Mouse (Mus musculus) embryonic facial prominence, embryonic 10.5 days (tissue): ENCODE measurements around the gene Hist1h2ae. TPM values are rescaled to one million over a fixed set of nuclear protein-coding genes. Genes with fewer than 3 reads are reported as not detected.
A peak's percentile ranks its signal among the peaks of the same experiment; 100 is the strongest.

ENCODE experiments used
- DNase-seq: peaks from one replicate; pipeline ENCODE4 v3.0.0-alpha.2; 2017; ENCODE audit warnings: low spot score
- H3K27ac ChIP-seq: fragments of 300-500 bp; sonication (generic); replicated peaks from 2 replicates; pipeline ENCODE4 v1.5.1; 2016; ENCODE audit warnings: mild to moderate bottlenecking
- H3K27me3 ChIP-seq: fragments of 300-500 bp; sonication (generic); replicated peaks from 2 replicates; pipeline ENCODE4 v1.6.1; 2016; ENCODE audit warnings: low read depth, mild to moderate bottlenecking; ENCODE audit not compliant: poor library complexity, severe bottlenecking
- H3K36me3 ChIP-seq: fragments of 300-500 bp; sonication (generic); replicated peaks from 2 replicates; pipeline ENCODE4 v1.6.1; 2016; ENCODE audit warnings: mild to moderate bottlenecking, moderate library complexity
- H3K4me1 ChIP-seq: fragments of 300-500 bp; sonication (generic); 2 replicates; pipeline ENCODE4 v1.6.1; 2016
- H3K4me3 ChIP-seq: fragments of 300-500 bp; sonication (generic); 2 replicates; pipeline ENCODE4 v1.5.1; 2016; ENCODE audit warnings: mild to moderate bottlenecking, moderate library complexity
- H3K9me3 ChIP-seq: fragments of 300-500 bp; sonication (generic); 2 replicates; pipeline ENCODE4 v1.6.1; 2016; ENCODE audit warnings: mild to moderate bottlenecking
- WGBS: fragments of 180-500 bp; shearing (Covaris S2); methylation state at CpG from one replicate; pipeline ENCODE4 v1.1.7; 2016; 5-methylcytosine and 5-hydroxymethylcytosine counted together
- polyA plus RNA-seq: library from polyadenylated mRNA; unstranded; fragments of >200 nt; fragmentation: Nextera tagmentation; extraction: Ambion mirVana; gene quantifications from 2 replicates; pipeline ENCODE4 v1.2.1, GENCODE M21; 2016

The Hist1h2ae gene
- polyA plus RNA-seq: 96.8 and 97.7 TPM in 2 replicates

GRCm38 (mm10) chr13:23571022-23571503 is at the start of gene Hist1h2ae, which contains the start of gene Hist1h2bg:
Gene Hist1h2ae (minus strand): TSS chr13:23571220.
Gene Hist1h2bg (plus strand): TSS chr13:23571396.
- no peaks in the 10 kb centered on the region for H3K9me3 ChIP-seq
- H3K4me1 ChIP-seq: peaks cover 13% of the 10 kb centered on the region
- peak within 1 kb of the TSS; percentile 61 for H3K4me3 ChIP-seq
- WGBS: under 1% methylated on average over 18 of the region's 18 CpGs
- H3K27ac ChIP-seq: peak within 1 kb of the TSS; percentile 98
- H3K36me3 ChIP-seq: no peaks in the 10 kb centered on the region
- H3K27me3 ChIP-seq: no peaks in the 10 kb centered on the region
- DNase-seq: peak; percentile 79

- peak overlapping the region; percentile 97 for H3K27ac ChIP-seq
- H3K36me3 ChIP-seq: no peaks in the 10 kb centered on the region
- H3K4me3 ChIP-seq: peak overlapping the region; percentile 76
- no peaks in the 10 kb centered on the region for H3K9me3 ChIP-seq
- DNase-seq: no peak
- WGBS: 65% methylated on average over 12 of the region's 12 CpGs
- peaks cover 18% of the 10 kb centered on the region for H3K4me1 ChIP-seq
- H3K27me3 ChIP-seq: no peaks in the 10 kb centered on the region
These were observed 49.2 kb upstream of the Hist1h2ae start for GRCm38 (mm10) chr13:23620056-23620732.

GRCm38 (mm10) chr13:23611638-23612037 is 40.6 kb upstream of the Hist1h2ae start:
- H3K4me3 ChIP-seq: no peak overlapping the region
- H3K36me3 ChIP-seq: no peaks in the 10 kb centered on the region
- no peak overlapping the region for H3K27ac ChIP-seq
- 94% methylated on average over 3 of the region's 3 CpGs for WGBS
- H3K9me3 ChIP-seq: no peaks in the 10 kb centered on the region
- no peaks in the 10 kb centered on the region for H3K4me1 ChIP-seq
- no peak for DNase-seq
- no peaks in the 10 kb centered on the region for H3K27me3 ChIP-seq

GRCm38 (mm10) chr13:23610393-23610792 is 39.4 kb upstream of the Hist1h2ae start:
- DNase-seq: no peak
- H3K4me3 ChIP-seq: no peak overlapping the region
- H3K27me3 ChIP-seq: no peaks in the 10 kb centered on the region
- no peaks in the 10 kb centered on the region for H3K36me3 ChIP-seq
- H3K9me3 ChIP-seq: no peaks in the 10 kb centered on the region
- H3K27ac ChIP-seq: no peak overlapping the region
- H3K4me1 ChIP-seq: no peaks in the 10 kb centered on the region
- 70% methylated on average over 2 of the region's 2 CpGs for WGBS

GRCm38 (mm10) chr13:23609844-23610243 is 38.8 kb upstream of the Hist1h2ae start:
- H3K9me3 ChIP-seq: no peaks in the 10 kb centered on the region
- H3K27me3 ChIP-seq: no peaks in the 10 kb centered on the region
- no peaks in the 10 kb centered on the region for H3K4me1 ChIP-seq
- DNase-seq: no peak
- no peaks in the 10 kb centered on the region for H3K36me3 ChIP-seq
- H3K27ac ChIP-seq: no peak overlapping the region
- H3K4me3 ChIP-seq: no peak overlapping the region

- H3K4me3 ChIP-seq: no peak overlapping the region
- WGBS: 86% methylated on average over 4 of the region's 4 CpGs
- no peaks in the 10 kb centered on the region for H3K27me3 ChIP-seq
These were observed 38.2 kb upstream of the Hist1h2ae start for GRCm38 (mm10) chr13:23609209-23609608.

GRCm38 (mm10) chr13:23605052-23605451 is 34.0 kb upstream of the Hist1h2ae start:
- H3K27me3 ChIP-seq: no peaks in the 10 kb centered on the region
- H3K27ac ChIP-seq: no peak overlapping the region
- H3K36me3 ChIP-seq: no peaks in the 10 kb centered on the region
- 89% methylated on average over 3 of the region's 3 CpGs for WGBS
- no peaks in the 10 kb centered on the region for H3K4me1 ChIP-seq
- DNase-seq: no peak
- no peak overlapping the region for H3K4me3 ChIP-seq
- H3K9me3 ChIP-seq: no peaks in the 10 kb centered on the region

More at GRCm38 (mm10) chr13:23609209-23609608, 38.2 kb upstream of the Hist1h2ae start:
- Histone ChIP-seq H3K9me3 (no peaks in the 10 kb centered on the region), H3K36me3 (no peaks in the 10 kb centered on the region), H3K4me1 (no peaks in the 10 kb centered on the region), H3K27ac (no peak overlapping the region)
- DNase-seq: no peak

GRCm38 (mm10) chr13:23604452-23604851 is 33.4 kb upstream of the Hist1h2ae start:
- Histone ChIP-seq H3K36me3 (no peaks in the 10 kb centered on the region), H3K9me3 (no peaks in the 10 kb centered on the region), H3K4me1 (no peaks in the 10 kb centered on the region), H3K27me3 (no peaks in the 10 kb centered on the region), H3K4me3 (no peak overlapping the region), H3K27ac (no peak overlapping the region)
- WGBS: 89% methylated on average over 3 of the region's 3 CpGs
- no peak for DNase-seq

GRCm38 (mm10) chr13:23603182-23603699 is 32.2 kb upstream of the Hist1h2ae start:
- H3K4me1 ChIP-seq: no peaks in the 10 kb centered on the region
- WGBS: 81% methylated on average over 7 of the region's 7 CpGs

GRCm38 (mm10) chr13:23597957-23598356 is 26.9 kb upstream of the Hist1h2ae start:
- H3K27ac ChIP-seq: no peak overlapping the region
- no peak overlapping the region for H3K4me3 ChIP-seq
- peaks cover 4% of the 10 kb centered on the region for H3K4me1 ChIP-seq
- H3K36me3 ChIP-seq: no peaks in the 10 kb centered on the region
- no peaks in the 10 kb centered on the region for H3K27me3 ChIP-seq
- DNase-seq: peak; percentile 76
- no peaks in the 10 kb centered on the region for H3K9me3 ChIP-seq
- 8% methylated on average over 9 of the region's 9 CpGs for WGBS

More at GRCm38 (mm10) chr13:23603182-23603699, 32.2 kb upstream of the Hist1h2ae start:
- H3K27me3 ChIP-seq: no peaks in the 10 kb centered on the region
- no peaks in the 10 kb centered on the region for H3K36me3 ChIP-seq
- no peak for DNase-seq
- no peaks in the 10 kb centered on the region for H3K9me3 ChIP-seq
- no peak overlapping the region for H3K27ac ChIP-seq
- H3K4me3 ChIP-seq: no peak overlapping the region

- H3K27ac ChIP-seq: no peak overlapping the region
- H3K36me3 ChIP-seq: no peaks in the 10 kb centered on the region
- no peaks in the 10 kb centered on the region for H3K9me3 ChIP-seq
- peaks cover 10% of the 10 kb centered on the region for H3K4me1 ChIP-seq
- H3K27me3 ChIP-seq: no peaks in the 10 kb centered on the region
- WGBS: 85% methylated on average over 7 of the region's 7 CpGs
- H3K4me3 ChIP-seq: no peak overlapping the region
- DNase-seq: no peak
These were observed 24.8 kb upstream of the Hist1h2ae start for GRCm38 (mm10) chr13:23595622-23596372.

GRCm38 (mm10) chr13:23595185-23595584 is 24.2 kb upstream of the Hist1h2ae start:
- WGBS: 73% methylated on average over 2 of the region's 2 CpGs
- Histone ChIP-seq H3K27me3 (no peaks in the 10 kb centered on the region), H3K27ac (no peak overlapping the region), H3K36me3 (no peaks in the 10 kb centered on the region), H3K4me3 (no peak overlapping the region), H3K9me3 (no peaks in the 10 kb centered on the region), H3K4me1 (peaks cover 10% of the 10 kb centered on the region)
- no peak for DNase-seq
